Mouse (Mus musculus) sigmoid colon, adult 10 weeks (tissue): ENCODE data around the gene Pramef12. TPM values are rescaled to one million over a fixed set of nuclear protein-coding genes. Genes with fewer than 3 reads are reported as not detected.

ENCODE experiments used
- polyA plus RNA-seq: library from polyadenylated mRNA; stranded (reverse); fragments of 350-450 nt; fragmentation: Illumina TruSeq; extraction: RNeasy Lipid Tissue Mini Kit (QIAGEN cat#74804); gene quantifications from one replicate; pipeline ENCODE4 v1.2.3, GENCODE M21; 2014; ENCODE audit warnings: low read depth, low replicate concordance

The Pramef12 gene
- polyA plus RNA-seq, result not detected

GRCm38 (mm10) chr4:144408290-144408689, at the start of gene Pramef12:
TSS of gene Pramef12 (minus strand) at chr4:144408464.

GRCm38 (mm10) chr4:144453217-144453616, 45.0 kb upstream of the Pramef12 start, which contains the start of gene Gm9944:
TSS of gene Gm9944 (minus strand) at chr4:144453317.

GRCm38 (mm10) chr4:144438672-144439071, 30.4 kb upstream of the Pramef12 start, which contains the start of gene 1700012P22Rik:
TSS of gene 1700012P22Rik (minus strand) at chr4:144438772.

GRCm38 (mm10) chr4:144377911-144378310, 30.4 kb downstream of the Pramef12 start, which contains the start of gene Pramef20:
TSS of gene Pramef20 (minus strand) at chr4:144377933.

GRCm38 (mm10) chr4:144357642-144358041, 50.6 kb downstream of the Pramef12 start, which contains the start of gene Gm13119:
TSS of gene Gm13119 (plus strand) at chr4:144357942.

Other genes starting within 250 kb of the Pramef12 start
- gene Oog3, start 245.8 kb downstream of the Pramef12 start, polyA plus RNA-seq, result not detected
- gene Oog2, start 217.7 kb downstream of the Pramef12 start, polyA plus RNA-seq, result not detected
- gene C87977, start 195.1 kb downstream of the Pramef12 start, polyA plus RNA-seq, result not detected
- gene Pramel5, start 128.0 kb downstream of the Pramef12 start, polyA plus RNA-seq, result not detected
- gene Gm13128, start 78.2 kb downstream of the Pramef12 start, polyA plus RNA-seq, result not detected
- gene Gm13119, start 50.5 kb downstream of the Pramef12 start, polyA plus RNA-seq, result not detected
- gene Pramef20, start 30.5 kb downstream of the Pramef12 start, polyA plus RNA-seq, result not detected
- not detected for gene 1700012P22Rik, start 30.3 kb upstream of the Pramef12 start, polyA plus RNA-seq
- not detected for gene Gm9944, start 44.9 kb upstream of the Pramef12 start, polyA plus RNA-seq
- gene Aadacl3, start 55.3 kb upstream of the Pramef12 start, polyA plus RNA-seq, result not detected
- gene 9430007A20Rik, start 111.4 kb upstream of the Pramef12 start, polyA plus RNA-seq, result not detected
- not detected for gene Gm13124, start 156.7 kb upstream of the Pramef12 start, polyA plus RNA-seq
- not detected for gene Aadacl4, start 205.2 kb upstream of the Pramef12 start, polyA plus RNA-seq